Mouse (Mus musculus) T-helper 1 cell (primary cell): Measurements from ENCODE around the gene Cntn5.
"Not testable (repeated sequence)": the region's sequence is repeated elsewhere in the genome, so short reads cannot be mapped to it uniquely, and the experiment has no call there.

ENCODE experiments used
- in situ Hi-C: fragments of 300-600 bp; cut with MboI, MseI; formaldehyde crosslinking; loops from one replicate; pipeline ENCODE4 v1.15.1; 2025; ENCODE audit warnings: high pct_unique_total_duplicates

The Cntn5 gene

GRCm38 (mm10) chr9:10657144-10657748 lies 247.3 kb downstream of the Cntn5 start:
- in situ Hi-C loops, result no loop called here

GRCm38 (mm10) chr9:10650632-10651031 lies 253.9 kb downstream of the Cntn5 start:
- in situ Hi-C loops, result no loop called here

DNA sequence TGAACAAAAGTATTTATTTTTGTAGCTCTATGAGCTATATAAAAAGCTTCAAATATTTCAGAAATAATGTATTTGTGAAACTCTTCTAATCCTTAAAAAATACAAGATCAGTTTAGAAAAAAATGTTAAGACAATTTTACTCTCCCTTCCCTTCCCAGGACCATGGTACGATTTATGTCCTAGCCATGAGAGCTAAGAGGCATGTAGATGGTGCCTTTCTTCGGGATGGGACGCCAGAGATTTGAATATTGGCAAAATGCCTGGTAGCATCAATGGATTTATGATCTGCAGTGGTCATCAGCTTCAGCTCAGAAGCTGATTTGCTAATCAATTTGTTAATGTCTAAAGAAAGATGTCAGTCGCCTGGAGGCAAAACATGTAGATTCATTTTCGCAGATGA lies 258.6 kb downstream of the Cntn5 start:
- in situ Hi-C loops, result no loop called here

GRCm38 (mm10) chr9:10645045-10645830 lies 259.3 kb downstream of the Cntn5 start:
- in situ Hi-C loops, result no loop called here

- in situ Hi-C loops, result no loop called here
These were observed 286.5 kb downstream of the Cntn5 start for GRCm38 (mm10) chr9:10618036-10618435.

- in situ Hi-C loops, result no loop called here
These were observed 329.0 kb downstream of the Cntn5 start for GRCm38 (mm10) chr9:10575346-10576241.

DNA sequence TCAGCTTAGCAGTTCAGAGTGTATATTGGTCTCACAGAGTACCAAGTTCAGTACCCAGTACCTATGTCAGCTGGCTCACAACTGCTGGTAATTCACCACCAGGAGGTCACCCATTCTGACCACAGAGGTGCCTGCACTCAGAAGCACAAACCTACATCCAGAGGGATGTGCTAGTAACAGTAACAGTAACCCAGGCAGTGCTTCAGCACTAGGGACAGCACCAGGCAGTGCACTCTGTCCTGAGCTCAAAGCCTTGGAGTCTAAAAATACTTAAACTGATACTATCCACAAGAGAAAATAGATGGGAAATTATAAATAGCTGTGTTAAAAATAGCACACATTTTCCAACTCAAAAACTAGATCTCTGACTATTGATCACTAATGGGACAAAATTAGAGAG lies 334.7 kb downstream of the Cntn5 start:
- in situ Hi-C loops, result no loop called here

DNA sequence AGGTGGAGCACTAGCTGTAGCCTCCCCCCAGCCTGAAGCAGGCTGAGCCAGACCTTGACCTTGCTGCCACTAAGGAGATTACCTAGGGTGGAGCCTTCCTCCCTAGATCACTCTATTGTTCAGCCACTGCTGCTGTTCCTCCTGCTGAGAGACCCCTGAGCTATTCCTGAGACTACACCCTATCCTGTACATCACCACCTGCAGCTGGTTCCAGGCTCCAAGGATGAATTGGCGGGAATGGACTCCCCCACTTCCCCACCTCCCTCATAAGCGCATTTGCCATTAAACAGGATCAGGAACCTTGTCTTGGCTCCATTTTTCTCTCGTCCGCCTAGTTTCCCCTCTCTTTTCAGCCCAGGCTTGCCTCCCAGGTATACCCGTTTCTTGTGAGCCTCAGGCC lies 363.7 kb downstream of the Cntn5 start:
- in situ Hi-C loops, result not testable (repeated sequence)

DNA sequence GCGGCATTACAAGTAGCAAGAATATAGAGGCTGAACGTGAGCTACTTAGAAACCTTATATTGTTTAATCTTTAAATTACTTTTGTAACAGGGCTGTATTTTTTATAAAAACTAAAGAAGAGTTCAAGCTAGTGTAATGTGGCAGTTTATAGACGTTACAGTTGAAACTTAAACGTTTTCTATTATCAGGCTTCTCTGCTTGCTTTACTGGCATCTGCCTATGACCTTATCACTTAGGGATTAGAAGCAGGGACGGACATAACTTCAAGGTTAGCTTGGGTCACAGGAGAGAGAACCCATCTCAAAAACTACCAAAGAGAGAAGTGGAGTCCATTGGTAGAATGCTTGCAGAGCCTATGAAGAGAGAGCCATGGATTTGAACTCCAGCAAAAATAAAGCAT lies 372.3 kb downstream of the Cntn5 start:
- in situ Hi-C loops, result no loop called here

DNA sequence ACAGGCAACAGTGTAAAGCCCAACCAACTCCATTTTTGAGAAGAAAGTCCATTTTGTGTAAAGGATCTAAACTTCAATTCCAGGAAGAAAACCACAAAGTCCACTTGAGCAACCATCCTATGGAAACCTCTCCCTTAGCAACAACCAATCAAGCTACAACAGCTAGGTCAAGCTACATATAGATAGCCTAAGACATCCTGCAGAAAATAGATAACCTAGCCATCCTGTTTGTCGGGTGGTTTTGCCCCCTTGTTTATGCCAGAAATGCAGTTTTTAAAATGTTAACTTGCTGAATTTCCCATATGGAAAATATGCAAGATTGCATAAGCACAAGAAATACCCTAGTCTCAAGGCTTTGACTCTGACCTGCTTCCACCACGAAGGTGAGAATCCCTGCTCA lies 373.5 kb downstream of the Cntn5 start:
- in situ Hi-C loops, result no loop called here

- in situ Hi-C loops, result no loop called here
These were observed 375.0 kb downstream of the Cntn5 start for GRCm38 (mm10) chr9:10529528-10529927.

DNA sequence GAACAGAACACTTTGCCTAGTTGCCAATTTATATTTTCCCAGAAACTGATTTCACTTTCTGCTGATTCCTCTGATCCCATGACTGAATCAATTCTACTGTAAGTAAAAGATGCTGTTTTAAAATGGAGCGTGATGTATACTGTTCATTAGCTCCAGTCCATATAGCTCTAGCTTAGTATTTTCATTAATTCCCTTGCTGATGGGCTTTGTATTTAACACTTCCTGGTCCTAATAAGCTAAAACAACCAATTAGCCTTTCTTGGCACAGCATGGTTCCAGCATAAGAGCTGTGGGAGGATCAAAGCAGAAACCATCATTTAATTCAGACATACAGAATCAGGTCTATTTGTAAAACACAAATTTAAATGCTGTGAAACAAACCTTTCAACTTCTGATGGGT lies 375.5 kb downstream of the Cntn5 start:
- in situ Hi-C loops, result no loop called here

DNA sequence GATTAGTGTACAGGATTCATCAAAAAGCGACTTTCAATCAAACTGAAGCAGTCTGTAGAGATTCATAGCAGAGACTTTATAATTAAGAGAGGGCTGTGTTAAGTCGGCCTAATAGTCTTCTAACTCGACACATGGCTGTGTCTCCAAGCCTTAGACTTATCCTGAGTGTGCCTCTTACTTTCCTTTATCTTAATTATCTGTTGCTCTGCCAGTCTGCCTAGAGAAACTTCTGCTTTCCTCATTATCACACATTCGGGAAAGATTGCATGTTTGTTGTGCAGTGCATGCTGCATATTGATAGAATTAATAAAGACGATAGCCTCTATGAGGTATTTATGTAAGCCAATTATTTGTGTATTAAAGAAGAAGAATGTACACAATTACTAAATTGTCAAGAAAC lies 375.9 kb downstream of the Cntn5 start:
- in situ Hi-C loops, result no loop called here

DNA sequence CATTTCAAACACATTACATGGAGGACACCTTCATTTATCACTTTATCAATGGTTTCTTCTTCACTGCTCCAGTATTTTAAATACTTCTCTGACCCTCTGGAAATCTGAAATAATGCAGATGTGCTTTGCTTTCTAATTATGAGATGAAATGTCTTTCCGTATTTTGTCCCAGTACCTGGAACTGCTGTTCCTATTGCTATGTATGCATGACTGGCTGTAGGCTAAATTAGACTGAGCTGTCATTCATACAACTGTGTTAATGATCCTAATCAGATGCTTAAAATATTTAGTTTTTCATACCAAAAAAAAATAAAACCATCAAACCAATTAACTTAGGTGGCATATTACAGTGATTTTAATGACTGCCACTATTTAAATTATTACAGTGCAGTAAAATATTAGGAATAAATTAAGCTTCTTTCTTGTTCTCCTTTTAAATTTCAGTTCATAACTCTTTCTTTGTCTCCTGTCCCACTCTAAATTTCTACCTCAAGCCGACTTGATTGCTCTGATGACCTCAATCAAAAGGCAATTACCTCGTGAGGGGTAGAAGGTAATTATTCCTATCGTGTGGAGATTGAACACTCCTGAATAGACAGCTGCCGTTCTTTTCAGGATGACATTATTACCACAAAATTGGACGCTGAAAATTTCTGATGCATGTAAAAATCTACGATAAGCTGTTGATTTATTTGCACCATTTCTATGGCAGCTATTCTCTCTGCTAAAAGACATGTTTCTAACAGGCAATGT lies 378.5 kb downstream of the Cntn5 start:
- in situ Hi-C loops, result no loop called here

- in situ Hi-C loops, result no loop called here
These were observed 382.0 kb downstream of the Cntn5 start for GRCm38 (mm10) chr9:10522604-10523003.

GRCm38 (mm10) chr9:10521054-10521453 lies 383.5 kb downstream of the Cntn5 start:
- in situ Hi-C loops, result no loop called here

- in situ Hi-C loops, result no loop called here
These were observed 412.3 kb downstream of the Cntn5 start for GRCm38 (mm10) chr9:10492243-10492642.

DNA sequence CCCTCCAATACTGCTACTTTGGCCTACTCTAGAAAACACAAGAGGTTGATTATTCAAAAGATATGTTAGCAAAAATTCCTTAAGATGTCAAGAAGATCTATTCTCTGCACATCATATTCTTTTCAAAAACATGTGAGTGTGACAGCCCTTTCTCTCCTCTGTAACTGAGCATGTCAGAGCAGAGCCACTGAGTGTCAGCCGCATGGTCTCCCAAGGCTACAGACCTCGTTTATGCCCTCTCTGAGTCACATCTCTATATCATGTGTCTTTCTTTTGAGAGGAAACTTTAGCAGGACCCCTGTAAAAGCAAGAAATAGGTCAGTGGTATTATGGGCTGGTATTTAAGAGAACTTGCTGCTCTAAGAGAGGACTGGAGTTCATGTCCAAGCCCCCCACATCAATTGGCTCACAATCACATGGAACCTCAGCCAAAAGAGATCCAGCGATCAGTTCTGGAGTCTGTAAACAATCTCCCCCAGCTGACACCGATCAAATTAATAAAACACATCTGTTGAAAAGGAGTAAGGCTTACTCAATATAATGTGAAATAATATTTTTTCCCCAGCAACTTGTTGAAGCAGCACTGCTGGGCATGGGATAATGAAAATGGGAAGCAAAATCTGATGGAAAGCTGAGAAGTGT lies 433.0 kb downstream of the Cntn5 start:
- in situ Hi-C loops, result no loop called here

DNA sequence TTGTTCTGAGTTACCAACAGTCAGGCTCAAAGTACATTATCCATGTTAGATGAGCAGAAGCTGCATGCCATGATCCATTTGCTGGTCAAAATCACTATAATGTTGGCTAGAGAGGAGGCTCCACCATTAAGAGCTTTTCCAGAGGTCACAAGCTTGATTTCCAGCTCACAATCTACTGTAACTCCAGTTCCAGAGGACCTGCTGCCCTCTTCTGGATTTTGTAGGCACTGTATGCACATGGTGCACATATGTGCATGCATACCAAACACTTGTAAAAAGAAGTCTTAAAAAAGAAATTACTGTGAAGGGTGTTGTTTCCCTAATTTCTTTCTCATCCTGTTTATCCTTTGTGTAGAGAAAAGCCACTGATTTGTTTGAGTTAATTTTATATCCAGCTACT lies 439.8 kb downstream of the Cntn5 start:
- in situ Hi-C loops, result loop anchor here (10.0 kb wide), 1 partner anchor 700 kb away; no protein-coding TSS in a partner anchor

- in situ Hi-C loops, result no loop called here
These were observed 446.7 kb downstream of the Cntn5 start for GRCm38 (mm10) chr9:10457900-10458299.

DNA sequence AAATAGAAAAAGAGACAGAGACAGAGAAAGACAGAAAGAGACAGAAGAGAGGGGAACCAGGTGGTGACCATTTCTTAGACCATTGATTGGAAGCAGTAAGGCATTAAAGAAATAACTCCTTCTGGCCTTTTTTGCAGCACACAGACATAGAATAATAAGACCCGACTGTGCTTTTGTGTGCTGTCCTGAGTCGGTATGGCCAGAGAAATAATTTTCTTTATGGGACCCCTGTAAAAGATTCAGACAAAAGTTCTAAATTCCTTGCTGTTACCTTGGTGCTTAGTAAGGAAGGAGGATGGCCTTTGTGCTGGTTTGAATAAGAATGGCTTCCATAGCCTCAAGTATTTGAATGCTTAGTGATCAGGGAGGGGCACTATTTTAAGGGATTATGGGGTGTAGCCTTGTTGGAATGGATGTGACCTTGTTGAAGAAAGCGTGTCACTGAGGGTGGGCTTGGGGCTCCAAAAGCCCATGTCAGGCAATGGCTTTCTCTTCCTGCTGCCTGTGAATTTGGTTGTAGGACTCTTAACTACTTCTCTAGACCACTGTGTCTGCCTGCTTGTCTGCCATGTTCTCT lies 455.5 kb downstream of the Cntn5 start:
- in situ Hi-C loops, result no loop called here
